Mouse (Mus musculus) gastrocnemius, adult 8-10 months (tissue): ENCODE results near the gene Olfr1416. TPM values are rescaled to one million over a fixed set of nuclear protein-coding genes. Genes with fewer than 3 reads are reported as not detected.

ENCODE experiments used
- DNase-seq, 2 experiments: peaks; one replicate each; pipeline ENCODE4 v3.0.0; 2022; ENCODE audit warnings: low spot score in 2 of 2
- microRNA-seq: library from miRNA; unstranded; fragments of <30 nt; microRNA quantifications from one replicate; pipeline ENCODE4 v1.2.0, GENCODE M21; 2022
- total RNA-seq, 4 experiments: library from RNA; stranded (reverse); gene quantifications; 2 replicates each; pipeline ENCODE4 v1.2.4; 2022

Gene Olfr1416
- total RNA-seq, 4 experiments from 2014 or later: not detected

GRCm38 (mm10) chr1:92432791-92433190 is 52.1 kb downstream of the Olfr1416 start:
- no peak for DNase-seq

DNA sequence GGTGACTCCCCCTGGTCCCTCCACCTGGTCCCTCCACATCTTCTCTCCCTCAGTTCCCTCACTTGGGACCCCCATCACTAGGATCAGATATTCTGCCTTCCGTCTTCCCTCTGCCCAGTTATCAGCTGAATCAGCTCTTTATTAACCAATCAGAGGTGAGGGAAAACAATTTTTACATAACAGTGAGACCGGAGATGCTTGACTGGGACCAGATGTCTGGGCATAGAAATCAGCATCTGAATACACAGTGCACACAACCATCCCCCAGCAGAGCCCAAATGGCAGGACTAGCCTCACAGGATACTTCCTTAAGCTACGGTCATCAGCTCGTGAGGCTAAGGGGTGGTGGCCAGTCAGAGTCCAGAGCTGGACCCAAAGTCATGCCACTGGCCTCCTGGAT is 52.8 kb downstream of the Olfr1416 start:
- no peak for DNase-seq

DNA sequence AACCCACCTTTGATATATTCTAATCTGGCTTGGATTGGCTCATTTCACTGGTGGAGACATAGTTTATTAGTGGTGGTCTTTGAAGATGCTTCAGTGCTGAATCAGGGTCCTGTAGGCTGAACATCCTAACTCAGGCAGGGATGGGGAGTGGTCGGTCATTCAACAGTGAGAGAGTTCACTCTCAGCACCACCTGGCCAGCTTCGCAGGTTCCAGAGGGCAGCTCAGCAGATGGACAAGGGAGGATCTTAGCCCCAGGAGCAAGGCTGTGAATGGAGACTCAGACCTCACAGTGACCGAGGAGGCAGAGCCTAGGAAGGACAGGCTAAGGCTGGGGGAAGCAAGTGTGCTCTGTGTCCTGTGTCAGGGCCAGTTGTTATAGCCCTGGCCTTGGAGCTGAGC is 53.5 kb downstream of the Olfr1416 start:
- no peak for DNase-seq

GRCm38 (mm10) chr1:92430991-92431390 is 53.9 kb downstream of the Olfr1416 start:
- DNase-seq: no peak

Small RNA genes within 50 kb of the gene (microRNA-seq; reads per million reads assigned to microRNA genes)
- gene Mir6900: 5.8 reads per million

Other genes starting within 250 kb of the Olfr1416 start
- gene Ndufa10, start 11.3 kb downstream of the Olfr1416 start, total RNA-seq: 100 to 1,000 TPM; 379 to 417 (median 390) TPM
- gene Olfr1415, start 11.0 kb upstream of the Olfr1416 start, total RNA-seq: not detected
- gene Olfr1414, start 33.5 kb upstream of the Olfr1416 start, total RNA-seq: not detected
- gene Olfr1413, start 86.2 kb upstream of the Olfr1416 start, total RNA-seq: not detected
- gene Olfr1412, start 100.7 kb upstream of the Olfr1416 start, total RNA-seq: not detected
- gene Olfr1411, start 109.3 kb upstream of the Olfr1416 start, total RNA-seq: not detected
- gene Olfr1410, start 120.7 kb upstream of the Olfr1416 start, total RNA-seq: not detected
- not detected for gene Olfr12, start 132.7 kb upstream of the Olfr1416 start, total RNA-seq
- gene Cops9, start 156.9 kb upstream of the Olfr1416 start, total RNA-seq: 100 to 1,000 TPM; 189 to 223 (median 200) TPM
- not detected for gene Otos, start 163.7 kb upstream of the Olfr1416 start, total RNA-seq